Mouse (Mus musculus): ENCODE results near the gene Asb16. TPM values are rescaled to one million over a fixed set of nuclear protein-coding genes. Genes with fewer than 3 reads are reported as not detected.

The Asb16 gene
- polyA plus RNA-seq, 1 experiment from 2014 or later = not detected

- Histone ChIP-seq H3K9ac (replicated peaks; ENCODE audit: low read length) (peak overlapping the region; percentile 100), H3K4me3 (ENCODE audit: low read length) (peak overlapping the region; percentile 98), H3K9me3 (ENCODE audit: low read length) (no peaks in the 10 kb centered on the region), H3K4me2 (replicated peaks; ENCODE audit: low read depth, low read length) (peak overlapping the region; percentile 96), H3K27me3 (ENCODE audit: insufficient read depth, low read length) (no peaks in the 10 kb centered on the region), H3K27ac (ENCODE audit: low read length) (peak overlapping the region; percentile 98), H3K36me3 (ENCODE audit: insufficient read depth, low read length) (peaks cover 28% of the 10 kb centered on the region), H3K4me1 (ENCODE audit: insufficient read depth, low read length) (peaks cover 20% of the 10 kb centered on the region)
- no peak for ATAC-seq (ENCODE audit: low FRiP score, low TSS enrichment)
- WGBS = 10% methylated on average over 14 of the region's 14 CpGs
Observed at GRCm38 (mm10) chr11:102315690-102316571, 47.4 kb downstream of the Asb16 start.

- Histone ChIP-seq H3K27me3 (ENCODE audit: insufficient read depth, low read length) (no peaks in the 10 kb centered on the region), H3K9ac (replicated peaks; ENCODE audit: low read length) (peak overlapping the region; percentile 100), H3K9me3 (ENCODE audit: low read length) (no peaks in the 10 kb centered on the region), H3K4me1 (ENCODE audit: insufficient read depth, low read length) (peaks cover 17% of the 10 kb centered on the region), H3K4me3 (ENCODE audit: low read length) (peak overlapping the region; percentile 98), H3K27ac (ENCODE audit: low read length) (peak overlapping the region; percentile 98), H3K36me3 (ENCODE audit: insufficient read depth, low read length) (peaks cover 28% of the 10 kb centered on the region), H3K4me2 (replicated peaks; ENCODE audit: low read depth, low read length) (peak overlapping the region; percentile 96)
- under 1% methylated on average over 46 of the region's 80 CpGs for WGBS
- ATAC-seq (ENCODE audit: low FRiP score, low TSS enrichment) = peak; percentile 32
Observed at GRCm38 (mm10) chr11:102316572-102317297, 48.2 kb downstream of the Asb16 start.

GRCm38 (mm10) chr11:102317298-102317900 lies 48.9 kb downstream of the Asb16 start:
- H3K4me2 ChIP-seq (replicated peaks; ENCODE audit: low read depth, low read length) = peak overlapping the region; percentile 96
- no peaks in the 10 kb centered on the region for H3K27me3 ChIP-seq (ENCODE audit: insufficient read depth, low read length)
- H3K27ac ChIP-seq (ENCODE audit: low read length) = peak overlapping the region; percentile 98
- H3K9me3 ChIP-seq (ENCODE audit: low read length) = no peaks in the 10 kb centered on the region
- ATAC-seq (ENCODE audit: low FRiP score, low TSS enrichment) = peak; percentile 5
- WGBS = under 1% methylated on average over 50 of the region's 87 CpGs
- peak overlapping the region; percentile 100 for H3K9ac ChIP-seq (replicated peaks; ENCODE audit: low read length)
- peaks cover 25% of the 10 kb centered on the region for H3K36me3 ChIP-seq (ENCODE audit: insufficient read depth, low read length)
- peak overlapping the region; percentile 98 for H3K4me3 ChIP-seq (ENCODE audit: low read length)
- peaks cover 17% of the 10 kb centered on the region for H3K4me1 ChIP-seq (ENCODE audit: insufficient read depth, low read length)

GRCm38 (mm10) chr11:102317901-102318575 lies 49.5 kb downstream of the Asb16 start:
- WGBS = 0% methylated on average over 31 of the region's 77 CpGs
- peaks cover 17% of the 10 kb centered on the region for H3K4me1 ChIP-seq (ENCODE audit: insufficient read depth, low read length)
- H3K4me3 ChIP-seq (ENCODE audit: low read length) = peak overlapping the region; percentile 98
- ATAC-seq (ENCODE audit: low FRiP score, low TSS enrichment) = peak; percentile 64
- peak overlapping the region; percentile 98 for H3K27ac ChIP-seq (ENCODE audit: low read length)
- H3K9me3 ChIP-seq (ENCODE audit: low read length) = no peaks in the 10 kb centered on the region
- H3K36me3 ChIP-seq (ENCODE audit: insufficient read depth, low read length) = peaks cover 19% of the 10 kb centered on the region
- peak overlapping the region; percentile 100 for H3K9ac ChIP-seq (replicated peaks; ENCODE audit: low read length)
- H3K4me2 ChIP-seq (replicated peaks; ENCODE audit: low read depth, low read length) = peak overlapping the region; percentile 96
- H3K27me3 ChIP-seq (ENCODE audit: insufficient read depth, low read length) = no peaks in the 10 kb centered on the region

GRCm38 (mm10) chr11:102318576-102319409 lies 50.2 kb downstream of the Asb16 start:
- Histone ChIP-seq H3K4me3 (ENCODE audit: low read length) (peak overlapping the region; percentile 98), H3K9me3 (ENCODE audit: low read length) (no peaks in the 10 kb centered on the region), H3K27ac (ENCODE audit: low read length) (peak overlapping the region; percentile 98), H3K27me3 (ENCODE audit: insufficient read depth, low read length) (no peaks in the 10 kb centered on the region), H3K4me1 (ENCODE audit: insufficient read depth, low read length) (peaks cover 17% of the 10 kb centered on the region), H3K36me3 (ENCODE audit: insufficient read depth, low read length) (peaks cover 11% of the 10 kb centered on the region), H3K9ac (replicated peaks; ENCODE audit: low read length) (peak overlapping the region; percentile 100), H3K4me2 (replicated peaks; ENCODE audit: low read depth, low read length) (peak overlapping the region; percentile 96)
- ATAC-seq (ENCODE audit: low FRiP score, low TSS enrichment) = peak; percentile 13; the same call in 1 of the 2 replicates
- under 1% methylated on average over 56 of the region's 84 CpGs for WGBS

- Histone ChIP-seq H3K4me2 (replicated peaks; ENCODE audit: low read depth, low read length) (peak within 1 kb of the TSS; percentile 96), H3K27ac (ENCODE audit: low read length) (peak within 1 kb of the TSS; percentile 98), H3K9ac (replicated peaks; ENCODE audit: low read length) (peak within 1 kb of the TSS; percentile 100), H3K36me3 (ENCODE audit: insufficient read depth, low read length) (peaks cover 5% of the 10 kb centered on the region; the same call in 1 of the 2 replicates), H3K27me3 (ENCODE audit: insufficient read depth, low read length) (no peaks in the 10 kb centered on the region), H3K4me1 (ENCODE audit: insufficient read depth, low read length) (peaks cover 17% of the 10 kb centered on the region), H3K9me3 (ENCODE audit: low read length) (no peaks in the 10 kb centered on the region), H3K4me3 (ENCODE audit: low read length) (peak within 1 kb of the TSS; percentile 98)
- under 1% methylated on average over 25 of the region's 25 CpGs for WGBS
- ATAC-seq (ENCODE audit: low FRiP score, low TSS enrichment) = peak; percentile 12; the same call in 1 of the 2 replicates
Observed at GRCm38 (mm10) chr11:102319410-102319792, 50.9 kb downstream of the Asb16 start, which contains the start of gene Ubtf. Ubtf (minus strand) TSS chr11:102319742.

GRCm38 (mm10) chr11:102319941-102320685 lies 51.6 kb downstream of the Asb16 start:
- under 1% methylated on average over 38 of the region's 38 CpGs for WGBS
- Histone ChIP-seq H3K4me1 (ENCODE audit: insufficient read depth, low read length) (peaks cover 17% of the 10 kb centered on the region), H3K27ac (ENCODE audit: low read length) (peak overlapping the region; percentile 98), H3K9me3 (ENCODE audit: low read length) (no peaks in the 10 kb centered on the region), H3K27me3 (ENCODE audit: insufficient read depth, low read length) (no peaks in the 10 kb centered on the region), H3K36me3 (ENCODE audit: insufficient read depth, low read length) (no peaks in the 10 kb centered on the region), H3K4me3 (ENCODE audit: low read length) (peak overlapping the region; percentile 98), H3K4me2 (replicated peaks; ENCODE audit: low read depth, low read length) (peak overlapping the region; percentile 96), H3K9ac (replicated peaks; ENCODE audit: low read length) (peak overlapping the region; percentile 100)
- no peak for ATAC-seq (ENCODE audit: low FRiP score, low TSS enrichment)

- Histone ChIP-seq H3K27me3 (ENCODE audit: insufficient read depth, low read length) (no peaks in the 10 kb centered on the region), H3K4me2 (replicated peaks; ENCODE audit: low read depth, low read length) (peak overlapping the region; percentile 96), H3K4me1 (ENCODE audit: insufficient read depth, low read length) (peaks cover 14% of the 10 kb centered on the region; the same call in 1 of the 2 replicates), H3K4me3 (ENCODE audit: low read length) (peak overlapping the region; percentile 98), H3K27ac (ENCODE audit: low read length) (peak overlapping the region; percentile 98), H3K9me3 (ENCODE audit: low read length) (no peaks in the 10 kb centered on the region), H3K9ac (replicated peaks; ENCODE audit: low read length) (peak overlapping the region; percentile 100), H3K36me3 (ENCODE audit: insufficient read depth, low read length) (no peaks in the 10 kb centered on the region)
- WGBS = 11% methylated on average over 10 of the region's 10 CpGs
- no peak for ATAC-seq (ENCODE audit: low FRiP score, low TSS enrichment)
Observed at GRCm38 (mm10) chr11:102320686-102321005, 52.1 kb downstream of the Asb16 start.
